Mouse (Mus musculus) adrenal gland, postnatal 10 days (tissue): ENCODE results near the gene Gm10256. TPM values are rescaled to one million over a fixed set of nuclear protein-coding genes. Genes with fewer than 3 reads are reported as not detected.
"Not testable (repeated sequence)": the region's sequence is repeated elsewhere in the genome, so short reads cannot be mapped to it uniquely, and the experiment has no call there.

Experiments
- DNase-seq: peaks from one replicate; pipeline ENCODE4 v3.0.0; 2021; ENCODE audit warnings: mixed read lengths
- long read RNA-seq, 2 experiments: library from polyadenylated mRNA; stranded (forward); transcript quantifications; one replicate each; pipeline ENCODE4 v2.0.0; 2021
- total RNA-seq, 2 experiments: library from RNA; stranded (reverse); gene quantifications; 2 replicates each; pipeline ENCODE4 v1.2.3; 2021

Gm10256 gene
- not detected for total RNA-seq
- long read RNA-seq, experiment 1 = 0 reads
- long read RNA-seq, experiment 2 = 0 reads

DNA sequence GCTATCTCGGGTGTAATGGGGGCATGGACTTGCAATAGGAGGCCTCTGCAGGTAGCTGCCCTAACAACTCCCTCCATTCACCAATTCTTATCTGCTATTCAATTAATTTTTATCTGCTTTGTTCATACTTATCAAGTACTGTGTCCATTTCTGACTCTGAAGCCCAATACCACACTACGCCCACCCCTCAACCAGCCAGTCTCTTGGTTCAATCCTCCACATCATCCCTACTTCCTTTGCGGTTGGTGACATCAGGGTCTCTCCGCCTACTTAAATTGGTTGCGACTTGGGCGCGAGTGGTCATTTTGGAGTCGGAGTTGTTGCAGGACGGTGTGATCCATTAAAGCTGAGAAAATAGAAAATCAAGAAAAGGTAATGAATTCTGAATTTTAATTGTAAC lies at the start of gene Gm10256, which contains the start of gene Rbmy:
Gene Gm10256 (plus strand): TSS at position 320 of the 400 bp plus-strand sequence.
Gene Rbmy (plus strand): TSS at position 301 of the 400 bp plus-strand sequence.
- DNase-seq = not testable (repeated sequence)

DNA sequence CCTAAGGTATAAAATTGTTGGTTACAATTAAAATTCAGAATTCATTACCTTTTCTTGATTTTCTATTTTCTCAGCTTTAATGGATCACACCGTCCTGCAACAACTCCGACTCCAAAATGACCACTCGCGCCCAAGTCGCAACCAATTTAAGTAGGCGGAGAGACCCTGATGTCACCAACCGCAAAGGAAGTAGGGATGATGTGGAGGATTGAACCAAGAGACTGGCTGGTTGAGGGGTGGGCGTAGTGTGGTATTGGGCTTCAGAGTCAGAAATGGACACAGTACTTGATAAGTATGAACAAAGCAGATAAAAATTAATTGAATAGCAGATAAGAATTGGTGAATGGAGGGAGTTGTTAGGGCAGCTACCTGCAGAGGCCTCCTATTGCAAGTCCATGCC lies 34.4 kb upstream of the Gm10256 start, which contains the start of gene Gm4064:
Gene Gm4064 (minus strand): TSS at position 101 of the 400 bp plus-strand sequence.
- DNase-seq = not testable (repeated sequence)

DNA sequence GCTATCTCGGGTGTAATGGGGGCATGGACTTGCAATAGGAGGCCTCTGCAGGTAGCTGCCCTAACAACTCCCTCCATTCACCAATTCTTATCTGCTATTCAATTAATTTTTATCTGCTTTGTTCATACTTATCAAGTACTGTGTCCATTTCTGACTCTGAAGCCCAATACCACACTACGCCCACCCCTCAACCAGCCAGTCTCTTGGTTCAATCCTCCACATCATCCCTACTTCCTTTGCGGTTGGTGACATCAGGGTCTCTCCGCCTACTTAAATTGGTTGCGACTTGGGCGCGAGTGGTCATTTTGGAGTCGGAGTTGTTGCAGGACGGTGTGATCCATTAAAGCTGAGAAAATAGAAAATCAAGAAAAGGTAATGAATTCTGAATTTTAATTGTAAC lies 70.2 kb downstream of the Gm10256 start, which contains the start of gene Gm10352:
Gene Gm10352 (plus strand): TSS at position 301 of the 400 bp plus-strand sequence.
- not testable (repeated sequence) for DNase-seq

Other genes with a start within 250 kb of the Gm10256 start
- not detected for gene H2al2c, start 231.6 kb upstream of the Gm10256 start, total RNA-seq
- gene Sry, start 167.0 kb upstream of the Gm10256 start, total RNA-seq = not detected
- not detected for gene H2al2b, start 110.0 kb upstream of the Gm10256 start, total RNA-seq
- gene Gm4064, start 34.5 kb upstream of the Gm10256 start, total RNA-seq = not detected
- not detected for gene Rbmy, start within 50 bp of the Gm10256 start, total RNA-seq
- not detected for gene Gm10352, start 70.3 kb downstream of the Gm10256 start, total RNA-seq
- not detected for gene Gm29289, start 101.9 kb downstream of the Gm10256 start, total RNA-seq